Mouse (Mus musculus) embryo, embryonic 10.5 days (tissue): ENCODE results near the gene Ssr2.

Experiments used
- DNase-seq: peaks from one replicate; pipeline ENCODE4 v3.0.0-alpha.2; 2015; ENCODE audit warnings: low spot score

Gene Ssr2

GRCm38 (mm10) chr3:88575540-88575939 lies at the start of gene Ssr2:
Ssr2 (plus strand) TSS chr3:88575876.
- DNase-seq: no peak

- DNase-seq: peak; percentile 95
Measured at GRCm38 (mm10) chr3:88526157-88527131, 49.2 kb upstream of the Ssr2 start.

- DNase-seq: no peak
Measured at GRCm38 (mm10) chr3:88527565-88527964, 48.1 kb upstream of the Ssr2 start.

- DNase-seq: no peak
Measured at GRCm38 (mm10) chr3:88528646-88529045, 47.0 kb upstream of the Ssr2 start.

GRCm38 (mm10) chr3:88529204-88530000 lies 46.3 kb upstream of the Ssr2 start:
- no peak for DNase-seq

GRCm38 (mm10) chr3:88530082-88530864 lies 45.4 kb upstream of the Ssr2 start:
- peak; percentile 68 for DNase-seq

- DNase-seq: peak; percentile 92
Measured at GRCm38 (mm10) chr3:88531348-88532298, 44.1 kb upstream of the Ssr2 start.

- no peak for DNase-seq
Measured at GRCm38 (mm10) chr3:88532299-88532674, 43.4 kb upstream of the Ssr2 start, which contains the start of gene Mex3a. Mex3a (plus strand) TSS chr3:88532395.

GRCm38 (mm10) chr3:88532689-88533511 lies 42.8 kb upstream of the Ssr2 start:
- DNase-seq: peak; percentile 83

- no peak for DNase-seq
Measured at GRCm38 (mm10) chr3:88533706-88534105, 42.0 kb upstream of the Ssr2 start.

GRCm38 (mm10) chr3:88535005-88535404 lies 40.7 kb upstream of the Ssr2 start:
- DNase-seq: peak; percentile 14

GRCm38 (mm10) chr3:88535527-88535926 lies 40.1 kb upstream of the Ssr2 start:
- DNase-seq: peak; percentile 7

- peak; percentile 86 for DNase-seq
Measured at GRCm38 (mm10) chr3:88536103-88536930, 39.4 kb upstream of the Ssr2 start.

- DNase-seq: no peak
Measured at GRCm38 (mm10) chr3:88537146-88537545, 38.5 kb upstream of the Ssr2 start.

GRCm38 (mm10) chr3:88538271-88539145 lies 37.2 kb upstream of the Ssr2 start:
- DNase-seq: peak; percentile 52

- peak; percentile 77 for DNase-seq
Measured at GRCm38 (mm10) chr3:88539397-88539796, 36.3 kb upstream of the Ssr2 start.

GRCm38 (mm10) chr3:88540085-88540484 lies 35.6 kb upstream of the Ssr2 start:
- peak; percentile 21 for DNase-seq
